Mouse (Mus musculus): Measurements from ENCODE around the gene Gm37419.

GRCm38 (mm10) chr16:23984760-23985466 is 3.4 kb upstream of the Gm37419 start:
- no peak for TF ChIP-seq CTCF (conservative IDR thresholded peaks at IDR 0.05; ENCODE audit: low read length)
- TF ChIP-seq POU5F1 (IDR thresholded peaks at IDR 0.05; ENCODE audit: borderline replicate concordance, low read length): no peak
- TF ChIP-seq NANOG (IDR thresholded peaks at IDR 0.05; ENCODE audit: borderline replicate concordance, low read length): no peak
